Mouse (Mus musculus) heart, postnatal 0 days (tissue): ENCODE data around the gene Dera. TPM values are rescaled to one million over a fixed set of nuclear protein-coding genes. Genes with fewer than 3 reads are reported as not detected.

Source experiments
- ATAC-seq: fragments of 200-750 bp; cut with Nextera tagmentation; 2 replicates; pipeline ENCODE4 v1.8.0; 2017; ENCODE audit warnings: low read depth, moderate number of reproducible peaks, moderate library complexity; ENCODE audit not compliant: insufficient read depth
- DNase-seq: peaks from one replicate; pipeline ENCODE4 v3.0.0-alpha.2; 2016; ENCODE audit warnings: low spot score
- H3K27ac ChIP-seq: fragments of 300-500 bp; sonication (generic); 2 replicates; pipeline ENCODE4 v1.5.1; 2014; ENCODE audit warnings: low read depth, mild to moderate bottlenecking
- H3K27me3 ChIP-seq: fragments of 300-500 bp; sonication (generic); 2 replicates; pipeline ENCODE4 v1.6.1; 2014; ENCODE audit warnings: low read length, mixed read lengths; ENCODE audit not compliant: control insufficient read depth, insufficient read depth
- H3K36me3 ChIP-seq: fragments of 300-500 bp; sonication (generic); replicated peaks from 2 replicates; pipeline ENCODE4 v1.6.1; 2014; ENCODE audit warnings: low read length, mixed read lengths; ENCODE audit not compliant: control insufficient read depth, insufficient read depth
- H3K4me1 ChIP-seq: fragments of 300-500 bp; sonication (generic); 2 replicates; pipeline ENCODE4 v1.6.1; 2014; ENCODE audit warnings: antibody characterized with exemption; ENCODE audit not compliant: control insufficient read depth, insufficient read depth
- H3K4me2 ChIP-seq: fragments of 300-500 bp; sonication (generic); 2 replicates; pipeline ENCODE4 v1.6.1; 2014; ENCODE audit warnings: low read depth, mild to moderate bottlenecking, low read length, moderate library complexity
- H3K4me3 ChIP-seq: fragments of 300-500 bp; sonication (generic); 2 replicates; pipeline ENCODE4 v1.5.1; 2014; ENCODE audit warnings: low read depth, low read length
- H3K9ac ChIP-seq: fragments of 300-500 bp; sonication (generic); replicated peaks from 2 replicates; pipeline ENCODE4 v1.6.1; 2014; ENCODE audit warnings: low read depth, low read length, mixed read lengths
- H3K9me3 ChIP-seq: fragments of 300-500 bp; sonication (generic); replicated peaks from 2 replicates; pipeline ENCODE4 v1.6.1; 2016; ENCODE audit warnings: low read length; ENCODE audit not compliant: control insufficient read depth
- CTCF ChIP-seq: IDR thresholded peaks from 2 replicates; pipeline ENCODE4 v1.5.1; 2016; ENCODE audit warnings: antibody characterized with exemption, control low read depth, low read depth
- EP300 ChIP-seq: IDR thresholded peaks from 2 replicates; pipeline ENCODE4 v1.6.1; 2016; ENCODE audit warnings: antibody characterized with exemption, low read depth
- WGBS: fragments of 180-500 bp; shearing (Covaris S2); extraction: QIAGEN DNeasy Blood & Tissue Kit; methylation state at CpG from one replicate; pipeline ENCODE4 v1.1.7; 2014; 5-methylcytosine and 5-hydroxymethylcytosine counted together
- polyA plus RNA-seq: library from polyadenylated mRNA; unstranded; fragments of >200 nt; fragmentation: Nextera tagmentation; extraction: Ambion mirVana; gene quantifications from 2 replicates; pipeline ENCODE4 v1.2.1, GENCODE M21; 2015
- total RNA-seq: library from RNA; depleted of rRNA; stranded (reverse); fragments of >200 nt; gene quantifications from 2 replicates; pipeline ENCODE4 v1.2.3, GENCODE M21; 2014; ENCODE audit warnings: low replicate concordance

The Dera gene
- total and polyA plus RNA-seq, 2 experiments from 2014 or later: 18.2 to 25.2 TPM

GRCm38 (mm10) chr6:137803456-137804005 is 49.2 kb downstream of the Dera start:
- H3K4me3 ChIP-seq: no peak overlapping the region
- H3K27ac ChIP-seq: no peak overlapping the region
- no peak for DNase-seq
- no peak overlapping the region for H3K9ac ChIP-seq
- WGBS: 83% methylated on average over 12 of the region's 12 CpGs
- no peaks in the 10 kb centered on the region for H3K4me1 ChIP-seq
- TF ChIP-seq CTCF (no peak), EP300 (no peak)
- no peak overlapping the region for H3K4me2 ChIP-seq
- H3K9me3 ChIP-seq: peaks cover 15% of the 10 kb centered on the region
- peaks cover 18% of the 10 kb centered on the region for H3K36me3 ChIP-seq
- no peak for ATAC-seq
- H3K27me3 ChIP-seq: no peaks in the 10 kb centered on the region

- TF ChIP-seq EP300 (no peak), CTCF (no peak)
- DNase-seq (no peak), ATAC-seq (no peak)
- Histone ChIP-seq H3K4me3 (no peak overlapping the region), H3K4me1 (no peaks in the 10 kb centered on the region), H3K27me3 (no peaks in the 10 kb centered on the region), H3K9me3 (peaks cover 15% of the 10 kb centered on the region), H3K36me3 (peaks cover 12% of the 10 kb centered on the region), H3K9ac (no peak overlapping the region), H3K4me2 (no peak overlapping the region), H3K27ac (no peak overlapping the region)
- WGBS: 84% methylated on average over 7 of the region's 7 CpGs
Observed at GRCm38 (mm10) chr6:137804121-137804520, 49.8 kb downstream of the Dera start.

- WGBS: 79% methylated on average over 9 of the region's 9 CpGs
- H3K27ac ChIP-seq: no peak overlapping the region
- no peak for ATAC-seq
Observed at GRCm38 (mm10) chr6:137804606-137805005, 50.3 kb downstream of the Dera start.

GRCm38 (mm10) chr6:137806342-137806741 is 52.0 kb downstream of the Dera start:
- DNase-seq (no peak), ATAC-seq (no peak)
- no peak for TF ChIP-seq EP300
- Histone ChIP-seq H3K27ac (no peak overlapping the region), H3K4me1 (no peaks in the 10 kb centered on the region), H3K9me3 (no peaks in the 10 kb centered on the region), H3K27me3 (no peaks in the 10 kb centered on the region), H3K4me2 (no peak overlapping the region), H3K9ac (no peak overlapping the region), H3K36me3 (peaks cover 5% of the 10 kb centered on the region; the same call in 1 of the 2 replicates), H3K4me3 (no peak overlapping the region)
- WGBS: 88% methylated on average over 3 of the region's 3 CpGs

More at GRCm38 (mm10) chr6:137804606-137805005, 50.3 kb downstream of the Dera start:
- TF ChIP-seq EP300: no peak
- TF ChIP-seq CTCF: no peak
- Histone ChIP-seq H3K9ac (no peak overlapping the region), H3K4me2 (no peak overlapping the region), H3K4me3 (no peak overlapping the region), H3K27me3 (no peaks in the 10 kb centered on the region), H3K9me3 (peaks cover 13% of the 10 kb centered on the region), H3K36me3 (peaks cover 10% of the 10 kb centered on the region; the same call in 1 of the 2 replicates), H3K4me1 (no peaks in the 10 kb centered on the region)
- DNase-seq: no peak

- 86% methylated on average over 8 of the region's 8 CpGs for WGBS
- Histone ChIP-seq H3K9me3 (no peaks in the 10 kb centered on the region), H3K4me3 (no peak overlapping the region), H3K4me2 (no peak overlapping the region), H3K36me3 (peaks cover 5% of the 10 kb centered on the region; the same call in 1 of the 2 replicates), H3K27ac (no peak overlapping the region), H3K9ac (no peak overlapping the region), H3K4me1 (no peaks in the 10 kb centered on the region), H3K27me3 (no peaks in the 10 kb centered on the region)
- no peak for TF ChIP-seq EP300
- no peak for TF ChIP-seq CTCF
- ATAC-seq (no peak), DNase-seq (no peak)
Observed at GRCm38 (mm10) chr6:137806806-137807205, 52.5 kb downstream of the Dera start.

GRCm38 (mm10) chr6:137807296-137807695 is 53.0 kb downstream of the Dera start:
- DNase-seq: no peak
- Histone ChIP-seq H3K27me3 (no peaks in the 10 kb centered on the region), H3K4me3 (no peak overlapping the region), H3K9me3 (no peaks in the 10 kb centered on the region), H3K4me1 (no peaks in the 10 kb centered on the region), H3K36me3 (peaks cover 5% of the 10 kb centered on the region; the same call in 1 of the 2 replicates), H3K4me2 (no peak overlapping the region), H3K9ac (no peak overlapping the region), H3K27ac (no peak overlapping the region)
- WGBS: 88% methylated on average over 6 of the region's 6 CpGs
- TF ChIP-seq CTCF (no peak), EP300 (no peak)
- no peak for ATAC-seq
